Mouse (Mus musculus): ENCODE data around the gene Sv2c. TPM values are rescaled to one million over a fixed set of nuclear protein-coding genes. Genes with fewer than 3 reads are reported as not detected.

Sv2c gene
- polyA plus RNA-seq, 1 experiment from 2014 or later: 0.86 TPM

GRCm38 (mm10) chr13:95942587-95942986 is 189.8 kb downstream of the Sv2c start:
- H3K4me1 ChIP-seq (replicated peaks; ENCODE audit: control insufficient read depth, insufficient read depth, low read length): no peaks in the 10 kb centered on the region
- DNase-seq (ENCODE audit: low spot score): no peak
- no peak overlapping the region for H3K9ac ChIP-seq (ENCODE audit: low read length)
- no peaks in the 10 kb centered on the region for H3K36me3 ChIP-seq (ENCODE audit: control insufficient read depth, insufficient read depth, low read length)
- WGBS: 61% methylated on average over 2 of the region's 2 CpGs
- ATAC-seq (replicated peaks; ENCODE audit: low FRiP score): no peak
- no peaks in the 10 kb centered on the region for H3K27me3 ChIP-seq (ENCODE audit: control insufficient read depth, insufficient read depth, low read length)
- no peak overlapping the region for H3K4me2 ChIP-seq (ENCODE audit: low read depth, low read length, severe bottlenecking)
- no peak overlapping the region for H3K4me3 ChIP-seq (ENCODE audit: low read depth, low read length)
- H3K27ac ChIP-seq (ENCODE audit: low read depth, low read length): no peak overlapping the region
- no peaks in the 10 kb centered on the region for H3K9me3 ChIP-seq (ENCODE audit: control insufficient read depth, low read length)

GRCm38 (mm10) chr13:95941861-95942260 is 190.5 kb downstream of the Sv2c start:
- Histone ChIP-seq H3K9ac (ENCODE audit: low read length) (no peak overlapping the region), H3K4me1 (replicated peaks; ENCODE audit: control insufficient read depth, insufficient read depth, low read length) (no peaks in the 10 kb centered on the region), H3K4me2 (ENCODE audit: low read depth, low read length, severe bottlenecking) (no peak overlapping the region), H3K4me3 (ENCODE audit: low read depth, low read length) (no peak overlapping the region), H3K27ac (ENCODE audit: low read depth, low read length) (no peak overlapping the region), H3K27me3 (ENCODE audit: control insufficient read depth, insufficient read depth, low read length) (no peaks in the 10 kb centered on the region), H3K36me3 (ENCODE audit: control insufficient read depth, insufficient read depth, low read length) (no peaks in the 10 kb centered on the region), H3K9me3 (ENCODE audit: control insufficient read depth, low read length) (no peaks in the 10 kb centered on the region)
- WGBS: 88% methylated on average over 4 of the region's 4 CpGs
- DNase-seq (ENCODE audit: low spot score) (no peak), ATAC-seq (replicated peaks; ENCODE audit: low FRiP score) (no peak)

- no peak for ATAC-seq (replicated peaks; ENCODE audit: low FRiP score)
- DNase-seq (ENCODE audit: low spot score): no peak
- Histone ChIP-seq H3K9ac (ENCODE audit: low read length) (no peak overlapping the region), H3K9me3 (ENCODE audit: control insufficient read depth, low read length) (no peaks in the 10 kb centered on the region), H3K27ac (ENCODE audit: low read depth, low read length) (no peak overlapping the region), H3K4me1 (replicated peaks; ENCODE audit: control insufficient read depth, insufficient read depth, low read length) (no peaks in the 10 kb centered on the region), H3K36me3 (ENCODE audit: control insufficient read depth, insufficient read depth, low read length) (no peaks in the 10 kb centered on the region), H3K27me3 (ENCODE audit: control insufficient read depth, insufficient read depth, low read length) (no peaks in the 10 kb centered on the region), H3K4me2 (ENCODE audit: low read depth, low read length, severe bottlenecking) (no peak overlapping the region), H3K4me3 (ENCODE audit: low read depth, low read length) (no peak overlapping the region)
- WGBS: 87% methylated on average over 5 of the region's 5 CpGs
Observed at GRCm38 (mm10) chr13:95940811-95941210, 191.6 kb downstream of the Sv2c start.

- ATAC-seq (replicated peaks; ENCODE audit: low FRiP score): no peak
- DNase-seq (ENCODE audit: low spot score): no peak
- Histone ChIP-seq H3K9me3 (ENCODE audit: control insufficient read depth, low read length) (no peaks in the 10 kb centered on the region; the same call in 1 of the 2 replicates), H3K27ac (ENCODE audit: low read depth, low read length) (no peak overlapping the region), H3K4me2 (ENCODE audit: low read depth, low read length, severe bottlenecking) (no peak overlapping the region), H3K4me3 (ENCODE audit: low read depth, low read length) (no peak overlapping the region), H3K36me3 (ENCODE audit: control insufficient read depth, insufficient read depth, low read length) (no peaks in the 10 kb centered on the region), H3K4me1 (replicated peaks; ENCODE audit: control insufficient read depth, insufficient read depth, low read length) (no peaks in the 10 kb centered on the region), H3K9ac (ENCODE audit: low read length) (no peak overlapping the region), H3K27me3 (ENCODE audit: control insufficient read depth, insufficient read depth, low read length) (no peaks in the 10 kb centered on the region)
- 73% methylated on average over 2 of the region's 2 CpGs for WGBS
Observed at GRCm38 (mm10) chr13:95924201-95924621, 208.2 kb downstream of the Sv2c start.

- Histone ChIP-seq H3K36me3 (ENCODE audit: control insufficient read depth, insufficient read depth, low read length) (no peaks in the 10 kb centered on the region), H3K4me2 (ENCODE audit: low read depth, low read length, severe bottlenecking) (no peak overlapping the region), H3K4me3 (ENCODE audit: low read depth, low read length) (no peak overlapping the region), H3K9ac (ENCODE audit: low read length) (no peak overlapping the region), H3K9me3 (ENCODE audit: control insufficient read depth, low read length) (no peaks in the 10 kb centered on the region; the same call in 1 of the 2 replicates), H3K4me1 (replicated peaks; ENCODE audit: control insufficient read depth, insufficient read depth, low read length) (no peaks in the 10 kb centered on the region), H3K27ac (ENCODE audit: low read depth, low read length) (no peak overlapping the region), H3K27me3 (ENCODE audit: control insufficient read depth, insufficient read depth, low read length) (no peaks in the 10 kb centered on the region)
- ATAC-seq (replicated peaks; ENCODE audit: low FRiP score) (no peak), DNase-seq (ENCODE audit: low spot score) (no peak)
- WGBS: 94% methylated on average over 4 of the region's 4 CpGs
Observed at GRCm38 (mm10) chr13:95922626-95923025, 209.8 kb downstream of the Sv2c start.

GRCm38 (mm10) chr13:95918624-95919284 is 213.6 kb downstream of the Sv2c start:
- no peak for ATAC-seq (replicated peaks; ENCODE audit: low FRiP score)
- no peak overlapping the region for H3K4me3 ChIP-seq (ENCODE audit: low read depth, low read length)

GRCm38 (mm10) chr13:95913046-95913406 is 219.4 kb downstream of the Sv2c start:
- Histone ChIP-seq H3K4me1 (replicated peaks; ENCODE audit: control insufficient read depth, insufficient read depth, low read length) (no peaks in the 10 kb centered on the region), H3K4me3 (ENCODE audit: low read depth, low read length) (no peak overlapping the region), H3K27ac (ENCODE audit: low read depth, low read length) (no peak overlapping the region), H3K9ac (ENCODE audit: low read length) (no peak overlapping the region), H3K36me3 (ENCODE audit: control insufficient read depth, insufficient read depth, low read length) (no peaks in the 10 kb centered on the region), H3K27me3 (ENCODE audit: control insufficient read depth, insufficient read depth, low read length) (no peaks in the 10 kb centered on the region), H3K9me3 (ENCODE audit: control insufficient read depth, low read length) (no peaks in the 10 kb centered on the region), H3K4me2 (ENCODE audit: low read depth, low read length, severe bottlenecking) (no peak overlapping the region)
- WGBS: 75% methylated on average over 2 of the region's 2 CpGs
- DNase-seq (ENCODE audit: low spot score) (no peak), ATAC-seq (replicated peaks; ENCODE audit: low FRiP score) (no peak)

More at GRCm38 (mm10) chr13:95918624-95919284, 213.6 kb downstream of the Sv2c start:
- Histone ChIP-seq H3K27ac (ENCODE audit: low read depth, low read length) (no peak overlapping the region), H3K36me3 (ENCODE audit: control insufficient read depth, insufficient read depth, low read length) (no peaks in the 10 kb centered on the region), H3K9ac (ENCODE audit: low read length) (no peak overlapping the region), H3K9me3 (ENCODE audit: control insufficient read depth, low read length) (no peaks in the 10 kb centered on the region; the same call in 1 of the 2 replicates), H3K4me2 (ENCODE audit: low read depth, low read length, severe bottlenecking) (no peak overlapping the region), H3K4me1 (replicated peaks; ENCODE audit: control insufficient read depth, insufficient read depth, low read length) (no peaks in the 10 kb centered on the region), H3K27me3 (ENCODE audit: control insufficient read depth, insufficient read depth, low read length) (no peaks in the 10 kb centered on the region)
- 94% methylated on average over 9 of the region's 9 CpGs for WGBS
- DNase-seq (ENCODE audit: low spot score): no peak

GRCm38 (mm10) chr13:95912157-95913045 is 220.0 kb downstream of the Sv2c start:
- H3K9ac ChIP-seq (ENCODE audit: low read length): no peak overlapping the region
- H3K27me3 ChIP-seq (ENCODE audit: control insufficient read depth, insufficient read depth, low read length): no peaks in the 10 kb centered on the region
- DNase-seq (ENCODE audit: low spot score): no peak
- no peak overlapping the region for H3K27ac ChIP-seq (ENCODE audit: low read depth, low read length)
- WGBS: 90% methylated on average over 11 of the region's 11 CpGs
- H3K4me2 ChIP-seq (ENCODE audit: low read depth, low read length, severe bottlenecking): no peak overlapping the region
- H3K4me1 ChIP-seq (replicated peaks; ENCODE audit: control insufficient read depth, insufficient read depth, low read length): no peaks in the 10 kb centered on the region
- H3K36me3 ChIP-seq (ENCODE audit: control insufficient read depth, insufficient read depth, low read length): no peaks in the 10 kb centered on the region
- H3K4me3 ChIP-seq (ENCODE audit: low read depth, low read length): no peak overlapping the region
- no peaks in the 10 kb centered on the region for H3K9me3 ChIP-seq (ENCODE audit: control insufficient read depth, low read length)
- no peak for ATAC-seq (replicated peaks; ENCODE audit: low FRiP score)

Data from forebrain, embryonic 11.5 days (tissue).